Mouse (Mus musculus) kidney, adult 2 months (tissue): ENCODE results near the gene Ankrd13a.

Experiments used
- CTCF ChIP-seq: fragments of 200-500 bp; conservative IDR thresholded peaks from 2 replicates; pipeline ENCODE4 v1.5.1; 2011; ENCODE audit warnings: low read depth, mild to moderate bottlenecking, control low read depth, low read length, moderate library complexity, mixed read lengths; ENCODE audit not compliant: insufficient read depth, insufficient read length
- POLR2A ChIP-seq: fragments of 200-500 bp; IDR thresholded peaks from one replicate; pipeline ENCODE4 v1.6.1; 2011; ENCODE audit warnings: low read depth, low read length, control low read depth

- no peak for TF ChIP-seq CTCF
- no peak for TF ChIP-seq POLR2A
Observed at GRCm38 (mm10) chr5:114803231-114803630, 28.8 kb downstream of the Ankrd13a start.
